Comparison of ENCODE assay signal across 21 mouse cellular contexts in the genomic region with DNA sequence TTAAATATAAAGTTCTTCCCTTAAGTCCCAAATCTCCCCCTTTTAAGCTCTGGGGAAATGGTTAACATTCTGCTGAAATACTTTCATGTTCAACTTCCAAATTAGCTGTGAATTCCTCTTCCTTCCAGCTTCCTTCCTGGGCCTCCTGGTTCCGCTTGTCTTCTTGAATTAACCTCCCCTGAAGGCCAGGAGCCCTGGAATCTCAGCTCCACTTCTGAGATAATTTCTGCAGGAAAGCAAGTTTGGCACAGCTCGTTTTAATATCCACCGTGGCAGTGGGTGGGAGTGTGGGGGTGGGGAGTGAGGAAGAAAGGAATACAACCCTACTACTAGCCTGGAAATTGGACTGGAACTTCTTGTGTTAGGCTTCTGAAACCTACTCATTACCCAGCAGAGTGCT.
DNase-seq lines count a peak whose midpoint lies in the region; ATAC-seq and TF ChIP-seq lines count a peak whose summit lies in the region.
"Had no signal": no experiment of that assay in that cellular context is flagged by ENCODE, and none has a peak within 500 bp of the region (broad histone marks: within the 10 kb centered on the region; RNA-seq: fewer than 3 reads in every experiment).

No protein-coding gene starts in this region.

- H3K9ac ChIP-seq in midbrain, embryonic 11.5 days (ENCODE audit: low read length) = no peak overlapping the region
- no peak overlapping the region for H3K9ac ChIP-seq in embryonic facial prominence, embryonic 14.5 days (ENCODE audit: low read depth, low read length)
- H3K9ac ChIP-seq: embryonic facial prominence, embryonic 13.5 days; forebrain, embryonic 13.5 days; forebrain, postnatal 0 days; hindbrain, embryonic 12.5 days had no signal

- WGBS in midbrain, embryonic 10.5 days = 52% methylated on average over 3 of the region's 3 CpGs
- WGBS in midbrain, embryonic 11.5 days = 37% methylated on average over 3 of the region's 3 CpGs
- WGBS in embryonic facial prominence, embryonic 14.5 days = 21% methylated on average over 3 of the region's 3 CpGs

- no peak overlapping the region for H3K4me2 ChIP-seq in midbrain, embryonic 11.5 days
- no peak overlapping the region for H3K4me2 ChIP-seq in embryonic facial prominence, embryonic 14.5 days (ENCODE audit: low read depth, low read length)
- H3K4me2 ChIP-seq: embryonic facial prominence, embryonic 13.5 days; forebrain, embryonic 13.5 days; heart, embryonic 11.5 days; hindbrain, embryonic 12.5 days had no signal

- H3K27me3 ChIP-seq in midbrain, embryonic 10.5 days (ENCODE audit: low read depth, poor library complexity, severe bottlenecking) = no peaks in the 10 kb centered on the region
- no peaks in the 10 kb centered on the region for H3K27me3 ChIP-seq in midbrain, embryonic 11.5 days (ENCODE audit: control insufficient read depth, insufficient read depth, low read length)
- no peaks in the 10 kb centered on the region for H3K27me3 ChIP-seq in embryonic facial prominence, embryonic 14.5 days (replicated peaks; ENCODE audit: control insufficient read depth, insufficient read depth, low read length)
- H3K27me3 ChIP-seq: embryonic facial prominence, embryonic 13.5 days; forebrain, embryonic 13.5 days; hindbrain, embryonic 12.5 days had no signal

- DNase-seq in embryo, embryonic 10.5 days (ENCODE audit: low spot score) = peak; percentile 12
- DNase-seq in embryo, embryonic 10 days (ENCODE audit: low spot score) = no peak
- DNase-seq in midbrain, embryonic 10.5 days (ENCODE audit: low spot score) = peak; percentile 14
- DNase-seq in midbrain, embryonic 11.5 days (ENCODE audit: low spot score, missing footprints) = no peak
- DNase-seq in brain, embryonic 14.5 days (ENCODE audit: low read depth) = peak; percentile 23
- peak; percentile 62 for DNase-seq in embryonic facial prominence, embryonic 14.5 days (ENCODE audit: low spot score)
- DNase-seq in ovary, adult 18-20 months (ENCODE audit: low spot score) = no peak
- DNase-seq: adrenal gland, postnatal 10 days; B cell, adult 2 months; cerebellum, adult 2 months; forebrain, postnatal 0 days; gastrocnemius, postnatal 14 days; heart, adult 2 months had no signal

- H3K36me3 ChIP-seq in midbrain, embryonic 10.5 days = no peaks in the 10 kb centered on the region
- H3K36me3 ChIP-seq in midbrain, embryonic 11.5 days (ENCODE audit: control insufficient read depth, insufficient read depth, low read length) = no peaks in the 10 kb centered on the region
- H3K36me3 ChIP-seq in embryonic facial prominence, embryonic 14.5 days (ENCODE audit: control insufficient read depth, insufficient read depth, low read length) = no peaks in the 10 kb centered on the region
- H3K36me3 ChIP-seq: embryonic facial prominence, embryonic 13.5 days; G1E; hindbrain, embryonic 12.5 days had no signal

- no peak overlapping the region for H3K4me3 ChIP-seq in midbrain, embryonic 10.5 days
- no peak overlapping the region for H3K4me3 ChIP-seq in midbrain, embryonic 11.5 days (ENCODE audit: low read depth, low read length)
- H3K4me3 ChIP-seq in embryonic facial prominence, embryonic 14.5 days (ENCODE audit: low read depth, low read length) = no peak overlapping the region
- H3K4me3 ChIP-seq: embryonic facial prominence, embryonic 13.5 days; forebrain, embryonic 13.5 days; heart, adult 2 months; hindbrain, embryonic 12.5 days had no signal

- H3K4me1 ChIP-seq in midbrain, embryonic 10.5 days = peaks cover 27% of the 10 kb centered on the region
- peaks cover 4% of the 10 kb centered on the region; the same call in 1 of the 2 replicates for H3K4me1 ChIP-seq in midbrain, embryonic 11.5 days (ENCODE audit: control insufficient read depth, insufficient read depth, low read length)
- peaks cover 4% of the 10 kb centered on the region for H3K4me1 ChIP-seq in embryonic facial prominence, embryonic 14.5 days (ENCODE audit: control insufficient read depth, insufficient read depth, low read length)

- no peak overlapping the region for H3K27ac ChIP-seq in midbrain, embryonic 10.5 days (replicated peaks)
- H3K27ac ChIP-seq in midbrain, embryonic 11.5 days (ENCODE audit: low read depth, low read length) = no peak overlapping the region
- H3K27ac ChIP-seq in embryonic facial prominence, embryonic 14.5 days (replicated peaks; ENCODE audit: low read depth, low read length) = no peak overlapping the region
- H3K27ac ChIP-seq: embryonic facial prominence, embryonic 13.5 days; forebrain, embryonic 13.5 days; heart, adult 2 months; hindbrain, embryonic 12.5 days had no signal

- TF ChIP-seq CTCF in brain, embryonic 14.5 days (IDR thresholded peaks at IDR 0.05; ENCODE audit: borderline replicate concordance, extremely low read depth, insufficient read depth, insufficient read length) = no peak

- H3K9me3 ChIP-seq in midbrain, embryonic 10.5 days (replicated peaks) = no peaks in the 10 kb centered on the region
- H3K9me3 ChIP-seq in midbrain, embryonic 11.5 days (ENCODE audit: control insufficient read depth, low read length) = no peaks in the 10 kb centered on the region
- H3K9me3 ChIP-seq in embryonic facial prominence, embryonic 14.5 days (ENCODE audit: control insufficient read depth, low read length) = no peaks in the 10 kb centered on the region
- H3K9me3 ChIP-seq: embryonic facial prominence, embryonic 13.5 days; forebrain, embryonic 13.5 days; G1E; hindbrain, embryonic 12.5 days had no signal

- no peak for ATAC-seq in midbrain, embryonic 11.5 days (ENCODE audit: low FRiP score)
- ATAC-seq in embryonic facial prominence, embryonic 14.5 days (ENCODE audit: low read depth) = no peak
- ATAC-seq: CD4-positive, CD25-positive, alpha-beta regulatory T cell, adult 4 months; forebrain, embryonic 13.5 days; forebrain, postnatal 0 days; hindbrain, embryonic 16.5 days; inflammation-experienced regulatory T-cells, adult 6 months had no signal

- no peak for TF ChIP-seq POLR2A in brain, embryonic 14.5 days (IDR thresholded peaks at IDR 0.05; ENCODE audit: borderline replicate concordance, extremely low read depth, insufficient read depth, insufficient read length, poor library complexity, severe bottlenecking)

Comparison
In these comparisons a context has a peak if more than half of its experiments do, and no peak if none do; other contexts are left out.
1. DNase-seq: peak in embryo, embryonic 10.5 days (single experiment), midbrain, embryonic 10.5 days (single experiment), brain, embryonic 14.5 days (single experiment) and embryonic facial prominence, embryonic 14.5 days (single experiment); none in embryo, embryonic 10 days (single experiment), midbrain, embryonic 11.5 days (single experiment) and ovary, adult 18-20 months (single experiment).